Mouse (Mus musculus): Measurements from ENCODE around the gene Ets1. TPM values are rescaled to one million over a fixed set of nuclear protein-coding genes. Genes with fewer than 3 reads are reported as not detected.
A peak's percentile ranks its signal among the peaks of the same experiment; 100 is the strongest.

Ets1 gene
- polyA plus RNA-seq, 1 experiment from 2014 or later, result 48.1 TPM

DNA sequence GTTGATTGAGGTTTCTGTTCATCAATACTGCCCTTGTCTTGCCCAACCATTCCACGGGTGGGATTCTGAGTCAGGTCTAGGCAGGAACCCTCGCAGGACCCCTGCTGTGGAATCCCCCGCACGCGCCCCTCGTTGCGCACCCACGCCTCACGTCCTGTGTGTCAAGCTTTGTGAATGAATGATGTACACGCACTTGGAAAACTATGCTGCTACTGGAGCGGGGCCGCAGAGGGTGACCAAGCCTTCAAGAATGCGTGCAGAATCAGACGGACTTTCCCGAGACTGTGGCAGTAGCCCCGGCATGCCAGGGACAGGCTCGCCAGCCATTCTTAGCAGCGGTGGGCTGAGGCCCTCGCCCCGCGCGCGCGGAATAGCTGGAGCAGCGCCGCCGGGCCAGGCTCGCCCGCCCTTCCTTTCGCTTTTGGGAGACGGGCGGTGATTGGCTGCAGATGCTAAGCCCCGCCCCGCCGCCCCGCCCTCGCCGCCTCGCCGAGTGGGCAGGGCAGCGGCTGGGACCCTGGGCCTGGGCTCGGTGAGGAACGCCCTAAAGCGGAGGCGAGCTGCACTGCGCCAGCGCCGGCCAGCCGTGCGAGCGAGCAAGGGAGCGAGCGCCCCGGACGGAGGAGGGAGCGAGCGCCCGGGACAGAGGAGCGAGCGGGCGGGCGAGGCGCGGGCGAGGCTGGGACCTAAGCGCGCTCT lies 59.6 kb downstream of the Ets1 start:
- WGBS, result under 1% methylated on average over 57 of the region's 67 CpGs
- Histone ChIP-seq H3K4me2 (ENCODE audit: low read length) (peak overlapping the region; percentile 84), H3K36me3 (ENCODE audit: insufficient read depth, low read length) (no peaks in the 10 kb centered on the region), H3K27me3 (ENCODE audit: insufficient read depth, low read length) (no peaks in the 10 kb centered on the region), H3K9ac (ENCODE audit: low read depth, low read length) (peak overlapping the region; percentile 83), H3K4me1 (replicated peaks; ENCODE audit: insufficient read depth, low read length) (0 out of 2 replicates have a peak, but pooled peaks cover 5% of the 10 kb centered on the region), H3K27ac (peak overlapping the region; percentile 90), H3K9me3 (replicated peaks; ENCODE audit: low read length) (no peaks in the 10 kb centered on the region), H3K4me3 (replicated peaks; ENCODE audit: low read depth, low read length) (peak overlapping the region; percentile 64)
- TF ChIP-seq CTCF (IDR thresholded peaks at IDR 0.05; ENCODE audit: low read depth), result no peak; the same call in 1 of the 2 replicates
- ATAC-seq (replicated peaks; ENCODE audit: low FRiP score, low read depth) (peak; percentile 97), DNase-seq (ENCODE audit: low spot score) (peak; percentile 96)

DNA sequence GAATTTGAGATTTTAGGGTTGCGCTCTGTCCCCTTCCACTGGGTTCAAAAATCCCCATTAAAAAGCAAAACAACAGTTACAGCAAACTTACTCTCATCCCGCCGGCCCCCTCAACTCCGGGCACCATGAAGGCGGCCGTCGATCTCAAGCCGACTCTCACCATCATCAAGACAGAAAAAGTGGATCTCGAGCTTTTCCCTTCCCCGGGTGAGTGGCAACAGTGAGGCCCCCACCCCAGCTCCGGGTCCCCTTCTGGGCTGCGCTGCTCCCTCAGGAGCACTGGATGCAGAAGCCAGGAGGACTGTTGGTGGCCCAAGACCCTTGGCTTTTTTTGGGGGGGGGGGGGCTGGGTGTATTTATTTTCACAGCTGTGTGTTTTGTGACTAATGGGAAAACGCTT lies 60.2 kb downstream of the Ets1 start:
- Histone ChIP-seq H3K36me3 (ENCODE audit: insufficient read depth, low read length) (no peaks in the 10 kb centered on the region), H3K4me3 (replicated peaks; ENCODE audit: low read depth, low read length) (peak overlapping the region; percentile 64), H3K27me3 (ENCODE audit: insufficient read depth, low read length) (no peaks in the 10 kb centered on the region), H3K9ac (ENCODE audit: low read depth, low read length) (peak overlapping the region; percentile 83), H3K4me1 (replicated peaks; ENCODE audit: insufficient read depth, low read length) (0 out of 2 replicates have a peak, but pooled peaks cover 5% of the 10 kb centered on the region), H3K4me2 (ENCODE audit: low read length) (peak overlapping the region; percentile 84), H3K9me3 (replicated peaks; ENCODE audit: low read length) (no peaks in the 10 kb centered on the region), H3K27ac (peak overlapping the region; percentile 90)
- ATAC-seq (replicated peaks; ENCODE audit: low FRiP score, low read depth) (peak; percentile 14), DNase-seq (ENCODE audit: low spot score) (no peak)
- WGBS, result 1% methylated on average over 13 of the region's 13 CpGs
- no peak for TF ChIP-seq CTCF (IDR thresholded peaks at IDR 0.05; ENCODE audit: low read depth)

DNA sequence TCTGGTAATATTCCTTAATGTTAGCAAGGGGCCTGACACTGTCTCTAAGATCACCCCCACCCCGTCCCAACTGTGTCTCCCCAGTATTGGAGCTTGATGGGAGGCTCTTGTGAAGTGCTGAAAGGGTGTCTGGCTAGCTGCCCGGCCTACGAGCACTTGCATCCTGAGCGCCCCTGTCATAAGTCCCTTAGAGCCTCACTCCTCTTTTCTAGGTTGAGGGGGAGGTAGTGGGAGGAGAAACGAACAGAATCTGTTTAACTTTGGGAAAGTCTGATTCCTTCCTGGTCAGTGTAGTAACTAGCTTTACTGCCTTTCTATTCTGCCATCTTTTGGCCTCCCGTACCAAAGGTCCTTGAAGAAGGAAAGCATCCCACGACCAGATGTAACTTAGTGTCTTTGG lies 60.7 kb downstream of the Ets1 start:
- Histone ChIP-seq H3K4me3 (replicated peaks; ENCODE audit: low read depth, low read length) (peak overlapping the region; percentile 64), H3K36me3 (ENCODE audit: insufficient read depth, low read length) (no peaks in the 10 kb centered on the region), H3K27ac (peak overlapping the region; percentile 90), H3K27me3 (ENCODE audit: insufficient read depth, low read length) (no peaks in the 10 kb centered on the region), H3K9me3 (replicated peaks; ENCODE audit: low read length) (no peaks in the 10 kb centered on the region), H3K4me2 (ENCODE audit: low read length) (peak overlapping the region; percentile 84), H3K9ac (ENCODE audit: low read depth, low read length) (peak overlapping the region; percentile 83), H3K4me1 (replicated peaks; ENCODE audit: insufficient read depth, low read length) (0 out of 2 replicates have a peak, but pooled peaks cover 5% of the 10 kb centered on the region)
- ATAC-seq (replicated peaks; ENCODE audit: low FRiP score, low read depth), result no peak
- WGBS, result 7% methylated on average over 7 of the region's 7 CpGs
- DNase-seq (ENCODE audit: low spot score), result peak; percentile 92
- TF ChIP-seq CTCF (IDR thresholded peaks at IDR 0.05; ENCODE audit: low read depth), result no peak

DNA sequence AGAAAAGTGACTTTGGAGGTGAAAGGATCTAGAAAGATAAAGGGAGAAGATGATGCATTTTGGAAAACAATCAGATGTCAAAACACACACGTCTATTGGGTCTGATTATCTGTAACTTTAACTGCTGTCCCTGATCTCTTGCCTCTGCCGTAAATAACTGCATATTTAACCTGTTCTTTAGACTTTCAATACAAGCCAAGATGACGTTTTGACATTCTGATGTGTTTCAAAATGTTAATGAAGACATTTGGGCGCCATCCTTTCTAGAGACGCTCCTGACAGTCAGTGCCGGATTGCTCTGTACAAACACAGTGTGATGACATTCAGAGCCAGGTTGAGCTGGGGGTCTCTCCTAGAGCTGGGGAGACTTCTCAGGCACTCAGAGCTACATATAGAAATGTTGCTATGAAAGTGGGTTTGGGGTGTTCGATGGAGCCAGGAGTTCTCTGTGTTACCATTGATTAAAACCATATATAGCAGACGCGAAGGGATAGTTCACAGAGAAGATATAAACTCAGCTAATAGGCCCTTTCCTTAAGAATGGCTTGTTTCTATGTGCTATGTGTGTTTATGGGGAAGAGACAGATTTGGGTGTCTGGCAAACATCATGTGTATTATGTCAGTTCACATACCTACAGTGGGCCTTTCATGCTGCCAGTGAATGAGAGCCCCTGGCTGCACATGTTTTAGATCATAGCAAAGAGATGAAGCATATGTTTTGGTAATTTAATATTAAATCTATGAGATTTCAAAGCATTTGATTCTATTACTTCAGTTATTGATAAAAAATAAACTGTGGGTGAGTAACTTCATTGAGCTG lies 61.5 kb downstream of the Ets1 start:
- peak overlapping the region; percentile 64 for H3K4me3 ChIP-seq (replicated peaks; ENCODE audit: low read depth, low read length)
- TF ChIP-seq CTCF (IDR thresholded peaks at IDR 0.05; ENCODE audit: low read depth), result no peak
- peak overlapping the region; percentile 90; the same call in 1 of the 2 replicates for H3K27ac ChIP-seq
- H3K36me3 ChIP-seq (ENCODE audit: insufficient read depth, low read length), result no peaks in the 10 kb centered on the region
- H3K9ac ChIP-seq (ENCODE audit: low read depth, low read length), result peak overlapping the region; percentile 83
- 44% methylated on average over 9 of the region's 9 CpGs for WGBS
- no peaks in the 10 kb centered on the region for H3K27me3 ChIP-seq (ENCODE audit: insufficient read depth, low read length)
- no peak for ATAC-seq (replicated peaks; ENCODE audit: low FRiP score, low read depth)
- H3K4me1 ChIP-seq (replicated peaks; ENCODE audit: insufficient read depth, low read length), result 0 out of 2 replicates have a peak, but pooled peaks cover 8% of the 10 kb centered on the region
- no peaks in the 10 kb centered on the region for H3K9me3 ChIP-seq (replicated peaks; ENCODE audit: low read length)
- H3K4me2 ChIP-seq (ENCODE audit: low read length), result peak overlapping the region; percentile 84
- DNase-seq (ENCODE audit: low spot score), result no peak

DNA sequence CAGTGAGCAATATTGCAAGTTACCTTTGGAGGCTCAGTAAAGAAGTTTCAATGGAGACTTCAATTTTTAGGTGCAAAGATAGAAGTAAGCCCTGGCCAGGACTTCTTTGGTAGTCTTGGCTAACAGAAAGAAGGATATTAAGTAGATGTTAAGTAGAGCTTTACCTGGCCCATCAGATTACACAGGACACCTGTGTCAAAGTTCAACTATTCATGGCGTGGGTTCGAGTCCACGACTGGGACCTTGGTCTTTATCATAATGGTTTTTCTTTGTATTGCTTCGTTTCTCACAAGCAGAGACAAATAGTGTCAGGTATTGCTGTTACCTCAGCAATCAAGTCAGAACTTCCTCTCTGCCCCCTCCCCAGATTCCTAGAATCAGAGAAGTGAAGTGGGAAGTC lies 62.7 kb downstream of the Ets1 start:
- Histone ChIP-seq H3K9me3 (replicated peaks; ENCODE audit: low read length) (no peaks in the 10 kb centered on the region), H3K4me2 (ENCODE audit: low read length) (peak overlapping the region; percentile 47), H3K36me3 (ENCODE audit: insufficient read depth, low read length) (no peaks in the 10 kb centered on the region), H3K27ac (no peak overlapping the region), H3K4me3 (replicated peaks; ENCODE audit: low read depth, low read length) (peak overlapping the region; percentile 20; the same call in 1 of the 2 replicates), H3K9ac (ENCODE audit: low read depth, low read length) (no peak overlapping the region), H3K27me3 (ENCODE audit: insufficient read depth, low read length) (no peaks in the 10 kb centered on the region), H3K4me1 (replicated peaks; ENCODE audit: insufficient read depth, low read length) (0 out of 2 replicates have a peak, but pooled peaks cover 11% of the 10 kb centered on the region)
- no peak for ATAC-seq (replicated peaks; ENCODE audit: low FRiP score, low read depth)
- no peak for TF ChIP-seq CTCF (IDR thresholded peaks at IDR 0.05; ENCODE audit: low read depth)
- 77% methylated on average over 4 of the region's 4 CpGs for WGBS
- DNase-seq (ENCODE audit: low spot score), result no peak

DNA sequence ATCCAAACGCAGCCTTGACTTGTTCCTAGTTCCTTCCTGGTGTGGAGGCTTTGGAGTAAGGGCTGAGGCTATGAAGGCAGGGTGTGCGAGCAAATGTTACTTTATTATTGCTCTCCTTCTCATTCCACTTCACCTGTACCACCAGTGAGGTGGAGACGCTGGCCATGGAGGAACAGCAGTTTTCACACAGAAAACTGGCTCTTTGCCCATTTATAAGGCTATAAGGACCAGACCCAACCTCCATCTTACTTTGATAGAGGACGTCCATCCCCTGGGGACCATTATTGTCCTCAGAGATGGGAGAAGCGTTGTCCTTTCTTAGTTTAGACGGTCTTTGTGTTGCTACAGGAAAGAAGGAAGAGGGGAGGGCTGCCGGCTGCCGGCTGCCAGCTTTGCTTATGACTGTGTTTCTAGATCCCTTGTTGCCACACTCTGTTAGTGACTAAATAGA lies 63.4 kb downstream of the Ets1 start:
- no peak overlapping the region for H3K9ac ChIP-seq (ENCODE audit: low read depth, low read length)
- H3K4me2 ChIP-seq (ENCODE audit: low read length), result peak overlapping the region; percentile 47
- peak overlapping the region; percentile 20 for H3K4me3 ChIP-seq (replicated peaks; ENCODE audit: low read depth, low read length)
- no peak for DNase-seq (ENCODE audit: low spot score)
- no peak for ATAC-seq (replicated peaks; ENCODE audit: low FRiP score, low read depth)
- no peak for TF ChIP-seq CTCF (IDR thresholded peaks at IDR 0.05; ENCODE audit: low read depth)
- H3K36me3 ChIP-seq (ENCODE audit: insufficient read depth, low read length), result no peaks in the 10 kb centered on the region
- 66% methylated on average over 8 of the region's 8 CpGs for WGBS
- no peaks in the 10 kb centered on the region for H3K27me3 ChIP-seq (ENCODE audit: insufficient read depth, low read length)
- H3K4me1 ChIP-seq (replicated peaks; ENCODE audit: insufficient read depth, low read length), result peaks cover 14% of the 10 kb centered on the region; the same call in 1 of the 2 replicates
- no peaks in the 10 kb centered on the region for H3K9me3 ChIP-seq (replicated peaks; ENCODE audit: low read length)
- no peak overlapping the region for H3K27ac ChIP-seq
